Mouse (Mus musculus): ENCODE data around the gene Plekhm1. TPM values are rescaled to one million over a fixed set of nuclear protein-coding genes. Genes with fewer than 3 reads are reported as not detected.
"Not testable (repeated sequence)": the region's sequence is repeated elsewhere in the genome, so short reads cannot be mapped to it uniquely, and the experiment has no call there.

The Plekhm1 gene
- 6.7 and 6.9 TPM in 2 replicates for polyA plus RNA-seq (2016; fragmentation: Nextera tagmentation; extraction: Ambion mirVana)

- peak; percentile 97 for DNase-seq (ENCODE audit: low spot score)
- peaks cover 18% of the 10 kb centered on the region for H3K4me1 ChIP-seq
- under 1% methylated on average over 67 of the region's 67 CpGs for WGBS
- peaks cover 7% of the 10 kb centered on the region; the same call in 1 of the 2 replicates for H3K36me3 ChIP-seq
- no peaks in the 10 kb centered on the region for H3K9me3 ChIP-seq
- no peaks in the 10 kb centered on the region; the same call in 1 of the 2 replicates for H3K27me3 ChIP-seq (ENCODE audit: insufficient read depth, poor library complexity, severe bottlenecking)
- peak within 1 kb of the TSS; percentile 90 for H3K27ac ChIP-seq
- peak within 1 kb of the TSS; percentile 95 for H3K4me3 ChIP-seq
Measured at GRCm38 (mm10) chr11:103411981-103412949, at the start of gene Plekhm1. TSS of gene Plekhm1 (minus strand) at chr11:103412687.

- 70% methylated on average over 1 of the region's 1 CpGs for WGBS
- H3K4me3 ChIP-seq; H3K27ac ChIP-seq; H3K4me1 ChIP-seq; H3K36me3 ChIP-seq; H3K27me3 ChIP-seq (ENCODE audit: insufficient read depth, poor library complexity, severe bottlenecking); H3K9me3 ChIP-seq; DNase-seq (ENCODE audit: low spot score): not testable (repeated sequence)
Measured at GRCm38 (mm10) chr11:103451105-103451504, 38.6 kb upstream of the Plekhm1 start.

- not testable (repeated sequence) for H3K4me1 ChIP-seq; H3K27ac ChIP-seq; H3K4me3 ChIP-seq; H3K9me3 ChIP-seq; H3K36me3 ChIP-seq; H3K27me3 ChIP-seq (ENCODE audit: insufficient read depth, poor library complexity, severe bottlenecking); DNase-seq (ENCODE audit: low spot score)
- WGBS = 86% methylated on average over 14 of the region's 14 CpGs
Measured at GRCm38 (mm10) chr11:103449721-103450120, 37.2 kb upstream of the Plekhm1 start.

GRCm38 (mm10) chr11:103443678-103444077 is 31.2 kb upstream of the Plekhm1 start:
- H3K36me3 ChIP-seq = no peaks in the 10 kb centered on the region
- no peaks in the 10 kb centered on the region; the same call in 1 of the 2 replicates for H3K4me1 ChIP-seq
- no peak overlapping the region for H3K4me3 ChIP-seq
- 82% methylated on average over 3 of the region's 3 CpGs for WGBS
- no peaks in the 10 kb centered on the region for H3K9me3 ChIP-seq
- DNase-seq (ENCODE audit: low spot score) = no peak
- H3K27me3 ChIP-seq (ENCODE audit: insufficient read depth, poor library complexity, severe bottlenecking) = no peaks in the 10 kb centered on the region
- H3K27ac ChIP-seq = no peak overlapping the region

GRCm38 (mm10) chr11:103436282-103436681 is 23.8 kb upstream of the Plekhm1 start:
- Histone ChIP-seq H3K4me3 (no peak overlapping the region), H3K9me3 (no peaks in the 10 kb centered on the region), H3K4me1 (no peaks in the 10 kb centered on the region), H3K36me3 (no peaks in the 10 kb centered on the region), H3K27ac (no peak overlapping the region), H3K27me3 (ENCODE audit: insufficient read depth, poor library complexity, severe bottlenecking) (no peaks in the 10 kb centered on the region)
- WGBS = 55% methylated on average over 5 of the region's 5 CpGs
- no peak for DNase-seq (ENCODE audit: low spot score)

- H3K27me3 ChIP-seq (ENCODE audit: insufficient read depth, poor library complexity, severe bottlenecking) = no peaks in the 10 kb centered on the region; the same call in 1 of the 2 replicates
- H3K36me3 ChIP-seq = no peaks in the 10 kb centered on the region
- no peak overlapping the region for H3K4me3 ChIP-seq
- H3K9me3 ChIP-seq = no peaks in the 10 kb centered on the region
- H3K27ac ChIP-seq = no peak overlapping the region
- 21% methylated on average over 5 of the region's 5 CpGs for WGBS
- no peak for DNase-seq (ENCODE audit: low spot score)
- H3K4me1 ChIP-seq = no peaks in the 10 kb centered on the region
Measured at GRCm38 (mm10) chr11:103425031-103425430, 12.5 kb upstream of the Plekhm1 start.

GRCm38 (mm10) chr11:103419667-103420066 is 7.2 kb upstream of the Plekhm1 start:
- Histone ChIP-seq H3K27me3 (ENCODE audit: insufficient read depth, poor library complexity, severe bottlenecking) (no peaks in the 10 kb centered on the region; the same call in none of the 2 replicates), H3K4me1 (no peaks in the 10 kb centered on the region), H3K36me3 (no peaks in the 10 kb centered on the region), H3K4me3 (no peak overlapping the region), H3K9me3 (no peaks in the 10 kb centered on the region), H3K27ac (no peak overlapping the region)
- no peak for DNase-seq (ENCODE audit: low spot score)
- 82% methylated on average over 13 of the region's 13 CpGs for WGBS

GRCm38 (mm10) chr11:103419226-103419625 is 6.7 kb upstream of the Plekhm1 start:
- Histone ChIP-seq H3K27me3 (ENCODE audit: insufficient read depth, poor library complexity, severe bottlenecking) (no peaks in the 10 kb centered on the region; the same call in none of the 2 replicates), H3K36me3 (no peaks in the 10 kb centered on the region), H3K4me3 (no peak overlapping the region), H3K9me3 (no peaks in the 10 kb centered on the region), H3K4me1 (no peaks in the 10 kb centered on the region), H3K27ac (no peak overlapping the region)
- no peak for DNase-seq (ENCODE audit: low spot score)
- WGBS = 75% methylated on average over 5 of the region's 5 CpGs

GRCm38 (mm10) chr11:103413516-103413915 is 1.0 kb upstream of the Plekhm1 start:
- Histone ChIP-seq H3K9me3 (no peaks in the 10 kb centered on the region), H3K27ac (no peak overlapping the region), H3K4me3 (no peak overlapping the region; the same call in 1 of the 2 replicates), H3K4me1 (peaks cover 18% of the 10 kb centered on the region), H3K36me3 (peaks cover 7% of the 10 kb centered on the region; the same call in 1 of the 2 replicates), H3K27me3 (ENCODE audit: insufficient read depth, poor library complexity, severe bottlenecking) (no peaks in the 10 kb centered on the region; the same call in 1 of the 2 replicates)
- no peak for DNase-seq (ENCODE audit: low spot score)
- WGBS = 79% methylated on average over 1 of the region's 1 CpGs

GRCm38 (mm10) chr11:103412950-103413423 is 500 bp upstream of the Plekhm1 start:
- Histone ChIP-seq H3K36me3 (peaks cover 7% of the 10 kb centered on the region; the same call in 1 of the 2 replicates), H3K27ac (peak overlapping the region; percentile 90), H3K4me3 (peak overlapping the region; percentile 95), H3K27me3 (ENCODE audit: insufficient read depth, poor library complexity, severe bottlenecking) (no peaks in the 10 kb centered on the region; the same call in 1 of the 2 replicates), H3K9me3 (no peaks in the 10 kb centered on the region), H3K4me1 (peaks cover 18% of the 10 kb centered on the region)
- no peak for DNase-seq (ENCODE audit: low spot score)
- WGBS = 3% methylated on average over 14 of the region's 14 CpGs

GRCm38 (mm10) chr11:103411301-103411700 is 1.2 kb downstream of the Plekhm1 start:
- no peak for DNase-seq (ENCODE audit: low spot score)
- no peak overlapping the region for H3K27ac ChIP-seq
- H3K27me3 ChIP-seq (ENCODE audit: insufficient read depth, poor library complexity, severe bottlenecking) = no peaks in the 10 kb centered on the region
- 84% methylated on average over 1 of the region's 1 CpGs for WGBS
- H3K9me3 ChIP-seq = no peaks in the 10 kb centered on the region
- peaks cover 18% of the 10 kb centered on the region for H3K4me1 ChIP-seq
- H3K36me3 ChIP-seq = peaks cover 7% of the 10 kb centered on the region; the same call in 1 of the 2 replicates
- peak overlapping the region; percentile 95; the same call in 1 of the 2 replicates for H3K4me3 ChIP-seq

- Histone ChIP-seq H3K36me3 (peaks cover 13% of the 10 kb centered on the region), H3K4me3 (no peak overlapping the region), H3K9me3 (no peaks in the 10 kb centered on the region), H3K4me1 (peaks cover 18% of the 10 kb centered on the region), H3K27ac (no peak overlapping the region), H3K27me3 (ENCODE audit: insufficient read depth, poor library complexity, severe bottlenecking) (no peaks in the 10 kb centered on the region)
- DNase-seq (ENCODE audit: low spot score) = no peak
- 91% methylated on average over 13 of the region's 13 CpGs for WGBS
Measured at GRCm38 (mm10) chr11:103408880-103409279, 3.6 kb downstream of the Plekhm1 start.

GRCm38 (mm10) chr11:103407136-103407535 is 5.4 kb downstream of the Plekhm1 start:
- WGBS = 62% methylated on average over 5 of the region's 5 CpGs
- H3K4me1 ChIP-seq = peaks cover 12% of the 10 kb centered on the region
- peaks cover 25% of the 10 kb centered on the region for H3K36me3 ChIP-seq
- not testable (repeated sequence) for H3K27ac ChIP-seq; H3K27me3 ChIP-seq (ENCODE audit: insufficient read depth, poor library complexity, severe bottlenecking); DNase-seq (ENCODE audit: low spot score); H3K4me3 ChIP-seq; H3K9me3 ChIP-seq
